Comparison of ENCODE assay signal across 15 mouse cellular contexts in genomic region chr11:114043530-114043929, GRCm38 (mm10). TPM values are rescaled to one million over a fixed set of nuclear protein-coding genes. Genes with fewer than 3 reads are reported as not detected.
DNase-seq lines count a peak whose midpoint lies in the region.
"Had no signal": no experiment of that assay in that cellular context is flagged by ENCODE, and none has a peak within 500 bp of the region (broad histone marks: within the 10 kb centered on the region; RNA-seq: fewer than 3 reads in every experiment).

No protein-coding gene starts in this region.

- H3K36me3 ChIP-seq in heart, embryonic 10.5 days = peaks cover 3% of the 10 kb centered on the region; the same call in 1 of the 2 replicates
- H3K36me3 ChIP-seq: hindbrain, embryonic 15.5 days; limb, embryonic 15.5 days had no signal

- H3K4me3 ChIP-seq in heart, embryonic 10.5 days = no peak overlapping the region
- H3K4me3 ChIP-seq: embryonic facial prominence, embryonic 13.5 days; heart, adult 2 months; hindbrain, embryonic 15.5 days; limb, embryonic 15.5 days had no signal

- DNase-seq in cerebellum, adult 11-12 months = peak; percentile 28
- DNase-seq in cerebellum, adult 11 months = no peak
- no peak for DNase-seq in heart, embryonic 10.5 days (ENCODE audit: low spot score)
- DNase-seq in heart, adult 9 months (ENCODE audit: low spot score in 2 of 2) = no peak
- peak; percentile 52 for DNase-seq in retina, postnatal 1 day
- no peak for DNase-seq in retina, embryonic 14.5 days (ENCODE audit: low spot score)
- no peak for DNase-seq in right cerebral cortex, postnatal 14 days
- DNase-seq in lung, postnatal 10 days = no peak
- DNase-seq: heart, adult 2 months; kidney, adult 18-20 months; right cerebral cortex, postnatal 25 days; thymus, postnatal 25 days had no signal

- 60% methylated on average over 7 of the region's 7 CpGs for WGBS in heart, embryonic 10.5 days

- peak overlapping the region; percentile 64; the same call in 1 of the 2 replicates for H3K27ac ChIP-seq in heart, embryonic 10.5 days
- H3K27ac ChIP-seq: heart, adult 2 months; hindbrain, embryonic 15.5 days; limb, embryonic 15.5 days had no signal

- H3K4me1 ChIP-seq in heart, embryonic 10.5 days = peaks cover 71% of the 10 kb centered on the region

- no peaks in the 10 kb centered on the region for H3K9me3 ChIP-seq in heart, embryonic 10.5 days
- H3K9me3 ChIP-seq: embryonic facial prominence, embryonic 13.5 days; hindbrain, embryonic 15.5 days; limb, embryonic 15.5 days had no signal

- no peaks in the 10 kb centered on the region for H3K27me3 ChIP-seq in heart, embryonic 10.5 days (ENCODE audit: insufficient read depth, poor library complexity, severe bottlenecking)
- H3K27me3 ChIP-seq: embryonic facial prominence, embryonic 13.5 days; limb, embryonic 15.5 days had no signal

RNA-seq across cellular contexts. Expression of gene Sdk2, which starts 23.3 kb away (rescaled TPM):
- polyA plus RNA-seq in heart, embryonic 10.5 days (2016; fragmentation: Nextera tagmentation; extraction: Ambion mirVana) = 2.4 and 4.1 TPM in 2 replicates

Comparison
In these comparisons a context has a peak if more than half of its experiments do, and no peak if none do; other contexts are left out.
1. DNase-seq: peak in cerebellum, adult 11-12 months (single experiment) and retina, postnatal 1 day (single experiment); none in cerebellum, adult 11 months (single experiment), heart, embryonic 10.5 days (single experiment), heart, adult 9 months (0 of 2), retina, embryonic 14.5 days (single experiment), right cerebral cortex, postnatal 14 days (single experiment) and lung, postnatal 10 days (single experiment).